Comparison of ENCODE assay signal across 8 mouse cellular contexts in the genomic region with DNA sequence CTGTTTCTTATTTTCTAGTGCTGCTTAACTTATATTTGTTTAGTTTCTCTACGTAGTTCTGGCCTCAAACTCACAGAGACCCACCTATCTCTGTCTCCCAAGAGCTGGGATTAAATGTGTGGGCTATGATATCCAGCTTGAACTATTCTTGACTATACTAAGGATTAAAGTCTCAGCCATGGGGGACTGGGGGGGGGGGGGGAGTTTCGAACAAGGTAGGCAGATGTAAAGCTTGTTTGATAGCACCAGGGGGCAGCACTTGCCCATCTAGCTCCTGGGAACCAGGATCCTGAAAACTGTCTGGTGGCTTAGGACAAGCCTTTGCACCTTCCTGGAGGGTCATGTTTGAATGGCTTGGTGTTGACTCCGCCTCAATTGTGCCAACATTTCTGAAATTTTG. TPM values are rescaled to one million over a fixed set of nuclear protein-coding genes. Genes with fewer than 3 reads are reported as not detected.
DNase-seq lines count a peak whose midpoint lies in the region; ATAC-seq lines count a peak whose summit lies in the region.

No protein-coding gene starts in this region.

- H3K36me3 ChIP-seq in heart, embryonic 13.5 days = peaks cover 24% of the 10 kb centered on the region
- H3K36me3 ChIP-seq in megakaryocyte, embryonic 14.5 days (replicated peaks; ENCODE audit: low read length) = peaks cover 30% of the 10 kb centered on the region

- no peaks in the 10 kb centered on the region for H3K27me3 ChIP-seq in heart, embryonic 13.5 days (replicated peaks)
- peaks cover 4% of the 10 kb centered on the region for H3K27me3 ChIP-seq in megakaryocyte, embryonic 14.5 days (replicated peaks)

- peak; percentile 48 to 52 for DNase-seq in adrenal gland, adult 18-20 months (ENCODE audit: low spot score in 2 of 2)
- DNase-seq in adrenal gland, postnatal 4 days (ENCODE audit: low spot score in 2 of 2) = no peak
- peak; percentile 75 for DNase-seq in MN1 (ENCODE audit: low spot score)
- peak; percentile 87 for DNase-seq in embryo, embryonic 10 days (ENCODE audit: low spot score)
- peak; percentile 80 for DNase-seq in kidney, postnatal 10 days
- DNase-seq in spleen, postnatal 14 days (ENCODE audit: low spot score in 2 of 2) = peak; percentile 47 to 71

- no peaks in the 10 kb centered on the region for H3K9me3 ChIP-seq in heart, embryonic 13.5 days
- no peaks in the 10 kb centered on the region for H3K9me3 ChIP-seq in megakaryocyte, embryonic 14.5 days

- peak overlapping the region; percentile 80 for H3K4me3 ChIP-seq in heart, embryonic 13.5 days
- H3K4me3 ChIP-seq in megakaryocyte, embryonic 14.5 days (replicated peaks) = peak overlapping the region; percentile 98

- WGBS in heart, embryonic 13.5 days = 10% methylated on average over 3 of the region's 3 CpGs

- H3K4me1 ChIP-seq in heart, embryonic 13.5 days = peaks cover 52% of the 10 kb centered on the region
- peaks cover 30% of the 10 kb centered on the region for H3K4me1 ChIP-seq in megakaryocyte, embryonic 14.5 days

- no peak for ATAC-seq in heart, embryonic 13.5 days (ENCODE audit: extremely low read depth, insufficient number of reproducible peaks, low FRiP score, low TSS enrichment)

- H3K4me2 ChIP-seq in heart, embryonic 13.5 days = peak overlapping the region; percentile 100

- H3K27ac ChIP-seq in heart, embryonic 13.5 days (replicated peaks) = peak overlapping the region; percentile 82

- peak overlapping the region; percentile 91 for H3K9ac ChIP-seq in heart, embryonic 13.5 days

RNA-seq across cellular contexts. Expression of a gene that starts 1.1 kb away (rescaled TPM):
- 10 to 100 TPM; 71.8 to 86.6 TPM for total RNA-seq in adrenal gland, adult 18-20 months (2021)
- 100 to 1,000 TPM in 1 of 2 experiments, 10 to 100 TPM in 1; 93.0 to 110 TPM for total RNA-seq in adrenal gland, postnatal 4 days (2021)
- polyA plus RNA-seq in heart, embryonic 13.5 days (2015; fragmentation: Nextera tagmentation; extraction: Ambion mirVana) = 51.3 and 62.5 TPM in 2 replicates
- polyA plus RNA-seq in megakaryocyte, embryonic 14.5 days (2012; ENCODE audit: insufficient read depth, low replicate concordance) = 13.0 and 26.5 TPM in 2 replicates

RNA-seq across cellular contexts. Expression of a gene that starts 12.4 kb away (rescaled TPM):
- 10 to 100 TPM; 54.0 to 63.2 TPM for total RNA-seq in adrenal gland, adult 18-20 months (2021)
- total RNA-seq in adrenal gland, postnatal 4 days (2021) = 10 to 100 TPM; 73.2 to 76.8 TPM
- 29.4 and 30.9 TPM in 2 replicates for polyA plus RNA-seq in heart, embryonic 13.5 days (2015; fragmentation: Nextera tagmentation; extraction: Ambion mirVana)
- 51.9 and 73.7 TPM in 2 replicates for polyA plus RNA-seq in megakaryocyte, embryonic 14.5 days (2012; ENCODE audit: insufficient read depth, low replicate concordance)

RNA-seq across cellular contexts. Expression of a gene that starts 15.3 kb away (rescaled TPM):
- under 1 TPM in 1 of 2 experiments, not detected in 1; 0.23 TPM for total RNA-seq in adrenal gland, adult 18-20 months (2021)
- total RNA-seq in adrenal gland, postnatal 4 days (2021) = 10 to 100 TPM in 1 of 2 experiments, under 1 TPM in 1; 0.67 to 10.3 TPM
- polyA plus RNA-seq in heart, embryonic 13.5 days (2015; fragmentation: Nextera tagmentation; extraction: Ambion mirVana) = 0.20 and 0.59 TPM in 2 replicates
- polyA plus RNA-seq in megakaryocyte, embryonic 14.5 days (2012; ENCODE audit: insufficient read depth, low replicate concordance) = 0.17 TPM in 1 of 2 replicates, not detected in the other

RNA-seq across cellular contexts. Expression of a gene that starts 42.6 kb away (rescaled TPM):
- total RNA-seq in adrenal gland, adult 18-20 months (2021) = 1 to 10 TPM; 2.0 to 3.5 TPM
- total RNA-seq in adrenal gland, postnatal 4 days (2021) = 1 to 10 TPM; 3.0 to 3.7 TPM
- 1.9 and 2.3 TPM in 2 replicates for polyA plus RNA-seq in heart, embryonic 13.5 days (2015; fragmentation: Nextera tagmentation; extraction: Ambion mirVana)
- 0.65 and 1.0 TPM in 2 replicates for polyA plus RNA-seq in megakaryocyte, embryonic 14.5 days (2012; ENCODE audit: insufficient read depth, low replicate concordance)

RNA-seq across cellular contexts. Expression of a gene that starts 46.5 kb away (rescaled TPM):
- 10 to 100 TPM; 19.8 to 20.1 TPM for total RNA-seq in adrenal gland, adult 18-20 months (2021)
- 10 to 100 TPM; 16.2 to 18.4 TPM for total RNA-seq in adrenal gland, postnatal 4 days (2021)
- polyA plus RNA-seq in heart, embryonic 13.5 days (2015; fragmentation: Nextera tagmentation; extraction: Ambion mirVana) = 21.4 and 23.3 TPM in 2 replicates
- polyA plus RNA-seq in megakaryocyte, embryonic 14.5 days (2012; ENCODE audit: insufficient read depth, low replicate concordance) = 2.6 and 30.7 TPM in 2 replicates

Comparison
In these comparisons a context has a peak if more than half of its experiments do, and no peak if none do; other contexts are left out.
1. DNase-seq: peak in adrenal gland, adult 18-20 months (2 of 2), MN1 (single experiment), embryo, embryonic 10 days (single experiment), kidney, postnatal 10 days (single experiment) and spleen, postnatal 14 days (2 of 2); none in adrenal gland, postnatal 4 days (0 of 2).